Mouse (Mus musculus) inflammation-experienced regulatory T-cells, adult 6 months (primary cell): ENCODE results near the gene Pcif1. TPM values are rescaled to one million over a fixed set of nuclear protein-coding genes. Genes with fewer than 3 reads are reported as not detected.
"Not testable (repeated sequence)": the region's sequence is repeated elsewhere in the genome, so short reads cannot be mapped to it uniquely, and the experiment has no call there.

Experiments
- ATAC-seq: one replicate; pipeline ENCODE4 v1.8.0; 2017
- polyA plus RNA-seq, 3 experiments: library from polyadenylated mRNA; unstranded; fragments of 100-300 nt; shearing (Covaris generic); gene quantifications; one replicate each; pipeline ENCODE4 v1.2.1; 2017

The Pcif1 gene
- polyA plus RNA-seq, 3 experiments from 2014 or later: 110 to 126 (median 112) TPM

DNA sequence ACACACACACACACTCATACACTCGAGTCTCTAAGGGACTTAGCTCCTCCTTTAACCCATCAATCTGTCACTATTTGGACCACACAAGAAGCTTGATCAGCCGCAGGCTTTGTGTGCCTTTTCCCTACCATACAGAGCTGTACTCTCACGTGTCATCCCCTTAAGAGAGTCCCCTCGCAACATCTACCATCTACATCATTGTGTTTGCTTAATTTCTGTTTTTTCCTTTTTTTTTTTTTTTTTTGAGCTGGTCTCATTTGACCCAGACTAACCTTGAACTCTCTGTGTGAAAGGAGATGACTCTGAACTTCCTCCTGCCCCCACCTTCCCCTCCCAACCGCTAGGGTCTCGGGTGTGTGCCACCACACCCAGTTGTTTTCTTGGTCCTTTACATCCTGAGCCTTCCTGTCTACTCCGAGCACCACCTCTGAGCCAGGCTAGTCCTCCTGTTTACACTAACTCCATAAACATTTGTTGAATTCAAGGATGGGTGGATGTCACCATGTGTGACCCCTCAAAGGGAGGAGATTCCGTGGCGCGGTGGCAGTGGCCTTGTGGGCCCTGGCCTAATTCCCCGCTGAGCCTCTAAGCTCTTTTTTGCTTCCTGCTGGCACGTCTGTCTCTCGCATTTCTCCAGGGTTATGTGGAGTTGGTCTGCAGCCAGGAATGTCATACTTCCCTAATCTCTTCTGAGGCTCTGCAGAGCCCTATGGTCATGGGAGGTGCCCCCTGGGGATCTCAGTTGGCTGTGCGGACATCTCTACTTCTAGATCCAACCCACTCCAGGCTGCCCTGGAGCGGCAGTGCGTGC is 12.2 kb upstream of the Pcif1 start:
- no peak for ATAC-seq

DNA sequence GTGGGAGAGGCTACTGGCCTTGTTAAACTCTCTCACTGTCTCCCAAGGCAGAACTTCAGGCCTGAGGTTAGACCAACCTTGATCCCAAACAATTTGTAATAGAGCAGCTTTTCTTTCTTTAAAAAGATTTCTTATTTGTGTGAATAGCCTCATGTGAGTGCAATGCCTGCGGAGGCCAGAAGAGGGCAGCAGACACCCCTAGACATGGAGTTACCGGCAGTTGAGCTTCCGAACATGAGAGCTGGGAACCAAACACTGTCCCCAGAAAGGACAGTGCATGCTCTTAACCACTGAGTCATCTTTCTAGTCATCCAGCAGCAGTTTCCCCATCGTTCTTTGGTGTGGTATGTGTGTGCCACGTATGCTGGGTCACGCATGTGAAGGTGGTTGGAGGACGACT is 11.5 kb upstream of the Pcif1 start:
- ATAC-seq: no peak

DNA sequence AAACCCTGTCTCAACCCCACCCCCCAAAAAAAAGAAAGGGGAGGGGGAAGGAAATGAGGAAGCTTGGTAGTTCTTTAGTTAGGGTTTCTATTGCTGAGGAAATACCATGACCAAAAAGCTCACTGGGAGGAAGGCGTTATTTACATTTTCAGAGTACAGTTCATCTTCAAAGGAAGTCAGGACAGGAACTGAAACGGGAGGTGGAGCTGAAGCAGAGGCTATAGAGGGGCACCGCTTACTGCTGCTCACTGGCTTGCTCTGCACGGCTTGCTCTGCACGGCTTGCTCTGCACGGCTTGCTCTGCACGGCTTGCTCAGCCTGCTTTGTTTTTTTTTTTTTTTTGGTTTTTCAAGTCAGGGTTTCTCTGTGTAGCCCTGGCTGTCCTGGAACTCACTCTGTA is 10.6 kb upstream of the Pcif1 start:
- peak; percentile 63 for ATAC-seq

DNA sequence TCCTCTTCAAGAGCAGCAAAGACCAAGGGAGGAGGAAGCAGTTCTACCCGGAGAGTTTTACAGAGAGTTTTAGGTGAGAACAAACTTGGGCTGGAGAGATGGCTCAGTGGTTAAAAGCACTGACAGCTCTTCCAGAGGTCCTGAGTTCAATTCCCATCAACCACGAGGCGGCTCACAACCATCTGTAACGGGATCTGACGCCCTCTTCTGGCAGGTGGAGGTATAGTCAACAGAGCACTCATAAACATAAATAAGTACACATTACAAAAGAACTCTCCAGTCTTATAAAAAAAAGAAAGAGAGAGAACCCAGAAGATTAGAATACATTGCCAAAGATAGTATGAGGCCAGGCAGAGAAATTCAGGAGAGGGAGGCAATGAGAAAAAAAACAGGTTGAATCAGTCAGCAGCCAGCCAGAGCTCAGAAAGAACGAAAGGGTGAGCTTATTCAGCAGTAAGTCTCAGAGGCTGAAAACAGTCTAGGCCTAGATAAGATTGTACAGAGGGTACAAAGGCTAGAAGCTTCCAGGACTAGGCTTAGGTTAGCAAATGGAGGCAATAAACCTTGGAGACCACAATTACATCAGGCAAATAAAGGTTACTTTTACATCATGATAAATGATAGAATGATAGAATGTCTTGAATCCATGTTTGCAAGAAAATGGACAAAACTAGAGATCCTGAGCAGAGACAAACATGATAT is 7.4 kb upstream of the Pcif1 start:
- no peak for ATAC-seq

DNA sequence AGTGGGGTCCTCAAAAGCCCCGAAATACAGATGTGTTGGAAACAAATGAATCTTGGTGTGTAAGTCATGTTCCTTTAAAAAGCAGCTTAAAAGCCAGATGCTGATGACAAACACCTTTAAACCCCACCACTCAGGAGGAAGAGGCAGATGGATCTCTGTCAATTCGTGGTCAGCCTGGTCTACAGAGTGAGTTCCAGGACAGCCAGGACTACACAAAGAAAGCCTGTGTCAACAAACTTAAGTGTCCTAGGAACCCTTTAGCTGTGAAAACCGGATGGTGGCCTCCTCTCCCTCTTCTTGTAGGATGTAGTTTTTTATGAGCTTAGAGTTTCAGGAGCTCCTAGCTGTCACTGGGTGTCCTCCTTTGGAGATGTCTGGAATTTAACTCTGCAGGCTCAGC is 5.5 kb upstream of the Pcif1 start:
- no peak for ATAC-seq

DNA sequence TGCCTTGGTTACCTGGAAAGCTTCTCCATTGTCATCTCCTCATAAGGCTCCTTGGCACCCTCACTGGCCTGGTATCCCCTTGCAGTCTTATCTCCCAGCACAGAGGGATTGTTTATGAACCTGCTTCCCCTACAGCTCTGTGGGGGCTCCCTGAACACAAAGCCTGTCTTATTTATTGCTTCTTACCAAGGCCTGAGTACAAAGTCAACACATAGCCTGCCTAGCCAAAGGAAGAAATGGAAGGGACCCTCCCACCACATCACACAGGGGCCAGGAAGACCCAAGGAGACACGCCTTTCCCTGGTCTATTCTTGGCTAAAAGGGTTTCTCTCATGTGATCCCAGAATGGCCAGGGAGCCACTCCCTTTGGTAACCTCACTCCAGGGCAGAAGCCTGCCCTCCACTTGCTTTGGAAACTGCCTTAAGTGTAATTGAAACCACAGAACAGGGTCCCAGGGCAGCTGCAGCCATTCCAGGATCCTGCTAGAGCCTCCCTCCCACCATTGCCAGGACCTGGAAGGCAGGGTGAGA is 4.8 kb upstream of the Pcif1 start:
- ATAC-seq: no peak

DNA sequence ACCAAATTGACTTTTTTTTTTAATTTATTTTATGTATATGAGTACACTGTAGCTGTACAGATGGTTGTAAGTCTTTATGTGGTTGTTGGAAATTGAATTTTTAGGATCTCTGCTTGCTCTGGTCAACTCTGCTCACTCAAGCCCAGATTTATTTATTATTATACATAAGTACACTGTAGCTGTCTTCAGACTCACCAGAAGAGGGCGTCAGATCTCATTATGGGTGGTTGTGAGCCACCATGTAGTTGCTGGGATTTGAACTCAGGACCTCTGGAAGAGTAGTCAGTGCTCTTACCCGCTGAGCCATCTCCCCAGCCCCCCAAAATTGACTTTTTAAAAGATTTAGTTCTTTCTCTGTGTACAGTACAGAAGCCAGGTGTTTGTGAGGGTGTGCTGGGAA is 3.5 kb upstream of the Pcif1 start:
- not testable (repeated sequence) for ATAC-seq

DNA sequence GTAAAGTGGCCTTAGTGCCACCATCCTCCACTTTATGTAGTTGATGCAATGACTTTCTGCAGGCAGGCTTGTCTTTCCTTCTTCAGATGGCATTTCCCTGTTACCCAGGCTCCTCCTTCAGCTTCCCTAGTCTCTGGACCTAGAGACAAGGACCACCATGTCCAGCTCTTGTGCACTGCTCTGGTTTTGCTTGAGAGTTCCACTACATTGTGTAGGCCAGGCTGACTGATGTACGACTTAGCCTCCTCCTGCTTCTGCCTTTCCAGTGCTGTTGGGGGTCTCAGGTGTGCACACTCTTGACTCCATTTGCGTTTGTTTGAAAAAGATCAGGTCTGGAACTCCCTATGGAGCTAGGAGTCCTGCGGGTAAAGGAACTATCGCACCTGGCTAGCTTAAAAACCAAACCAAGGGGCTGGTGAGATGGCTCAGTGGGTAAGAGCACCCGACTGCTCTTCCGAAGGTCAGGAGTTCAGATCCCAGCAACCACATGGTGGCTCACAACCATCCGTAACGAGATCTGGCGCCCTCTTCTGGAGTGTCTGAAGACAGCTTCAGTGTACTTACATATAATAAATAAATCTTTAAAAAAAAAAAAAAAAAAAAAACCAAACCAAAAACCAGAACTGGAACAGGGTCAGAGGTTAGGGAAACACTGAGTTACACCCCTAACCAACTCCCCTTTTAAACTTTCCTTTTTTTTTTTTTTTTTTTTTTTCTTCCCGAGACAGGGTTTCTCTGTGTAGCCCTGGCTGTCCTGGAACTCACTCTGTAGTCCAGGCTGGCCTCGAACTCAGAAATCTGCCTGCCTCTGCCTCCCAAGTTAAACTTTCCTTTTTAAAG is 1.5 kb upstream of the Pcif1 start:
- not testable (repeated sequence) for ATAC-seq

DNA sequence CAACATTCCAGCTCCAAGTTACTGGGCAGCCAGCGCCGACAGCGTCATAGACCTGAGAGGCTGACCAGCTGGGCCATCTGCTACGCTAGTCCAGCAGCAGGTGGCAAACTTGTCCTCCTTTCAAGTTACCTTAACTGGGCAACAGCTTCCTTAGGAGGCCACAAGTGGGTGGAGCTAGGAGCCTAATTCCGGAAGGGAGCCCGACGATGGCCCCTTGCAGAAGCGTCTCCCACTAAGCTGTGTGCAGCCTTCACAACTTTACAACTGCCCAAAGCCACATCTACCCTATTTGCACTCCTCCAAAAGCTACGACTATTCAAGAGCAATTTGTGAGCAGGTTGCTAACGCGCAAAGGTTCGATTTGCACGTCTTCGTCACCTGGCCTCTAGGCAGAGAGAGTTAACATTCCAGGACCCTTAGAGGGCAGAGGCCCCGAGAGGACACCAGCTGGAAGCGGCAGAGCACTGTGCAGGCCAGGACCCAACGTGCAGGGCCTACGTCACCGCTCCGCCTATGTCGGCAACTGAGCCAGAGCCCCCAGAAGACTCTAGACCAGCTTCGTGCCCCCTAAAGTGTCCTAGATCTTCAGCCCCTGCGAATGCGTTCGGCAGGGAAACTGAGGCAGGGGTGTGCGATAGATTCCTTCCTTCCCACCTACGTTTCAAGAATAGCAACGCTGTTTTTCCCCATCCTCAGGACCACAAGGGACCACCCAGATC is 436 bp upstream of the Pcif1 start:
- no peak for ATAC-seq

DNA sequence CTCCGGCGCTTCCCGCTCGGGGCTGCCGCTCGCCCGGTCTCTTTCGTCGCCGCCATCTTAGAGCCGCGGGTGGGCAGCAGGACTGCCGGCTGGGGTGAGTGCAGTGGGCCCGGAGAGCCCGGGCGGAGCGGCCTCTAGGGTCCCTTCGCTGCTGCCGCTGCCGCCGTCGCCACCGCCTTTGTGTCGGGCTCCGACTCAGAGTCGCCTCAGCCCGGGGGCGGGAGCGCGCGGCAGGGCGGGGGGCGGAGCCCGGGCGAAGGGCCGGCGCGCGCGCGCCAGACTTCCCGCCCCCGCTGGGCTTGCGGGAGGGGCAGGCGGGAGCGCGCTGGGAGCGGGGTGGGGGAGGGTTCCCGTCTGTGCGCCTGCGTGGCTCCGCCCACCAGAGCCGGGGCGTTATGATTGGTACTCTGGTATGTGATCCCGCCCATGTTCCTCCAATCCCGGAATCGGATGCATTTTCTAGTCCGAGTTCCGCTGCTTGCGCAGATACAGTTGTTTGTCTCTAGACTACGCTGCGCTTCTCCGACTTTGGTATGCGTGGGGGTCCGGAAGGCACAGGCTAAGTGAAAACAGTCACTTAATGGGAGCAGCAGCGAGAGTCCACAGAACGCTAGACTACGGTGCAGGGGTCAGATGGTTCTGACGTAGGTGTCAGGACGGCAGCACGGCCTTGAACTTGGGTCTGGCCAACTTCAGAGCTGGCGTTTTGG is 619 bp downstream of the Pcif1 start:
- peak; percentile 91 for ATAC-seq

DNA sequence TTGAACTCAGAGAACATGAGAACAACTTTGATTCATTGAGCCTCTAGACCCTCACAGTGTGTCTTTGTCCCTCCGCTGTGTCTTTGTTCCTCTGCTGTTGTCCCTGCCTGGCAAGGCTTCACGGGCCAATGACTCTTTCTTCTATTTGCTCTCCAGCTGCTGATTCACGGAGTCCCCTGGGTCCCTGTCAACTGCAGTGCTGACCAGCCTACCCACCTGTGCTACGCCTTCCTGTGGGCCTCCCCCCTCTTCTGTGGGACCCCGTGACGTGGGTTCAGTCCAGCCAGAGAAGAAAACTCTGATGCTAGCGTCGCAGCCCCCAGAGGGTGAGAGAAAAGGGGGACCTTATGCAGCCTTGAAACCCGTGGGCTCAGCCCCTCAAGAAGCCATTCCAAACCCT is 3.5 kb downstream of the Pcif1 start:
- no peak for ATAC-seq

DNA sequence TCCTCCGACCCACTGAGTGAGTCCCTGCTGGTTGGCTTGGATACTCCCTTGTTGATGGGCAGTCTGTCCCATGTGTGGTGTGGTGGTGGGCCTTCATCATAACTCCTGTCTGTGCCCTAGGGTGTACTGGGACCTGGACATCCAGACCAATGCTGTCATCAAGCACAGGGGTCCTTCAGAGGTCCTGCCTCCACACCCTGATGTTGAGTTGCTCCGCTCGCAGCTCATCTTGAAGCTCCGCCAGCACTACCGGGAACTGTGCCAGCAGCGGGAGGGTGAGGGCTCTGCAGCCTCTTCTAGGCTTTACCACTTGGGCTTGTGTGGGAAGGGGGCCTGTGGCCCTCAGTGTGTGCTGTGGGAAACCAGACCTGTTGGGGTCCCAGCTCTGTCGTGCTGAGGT is 6.7 kb downstream of the Pcif1 start:
- no peak for ATAC-seq

DNA sequence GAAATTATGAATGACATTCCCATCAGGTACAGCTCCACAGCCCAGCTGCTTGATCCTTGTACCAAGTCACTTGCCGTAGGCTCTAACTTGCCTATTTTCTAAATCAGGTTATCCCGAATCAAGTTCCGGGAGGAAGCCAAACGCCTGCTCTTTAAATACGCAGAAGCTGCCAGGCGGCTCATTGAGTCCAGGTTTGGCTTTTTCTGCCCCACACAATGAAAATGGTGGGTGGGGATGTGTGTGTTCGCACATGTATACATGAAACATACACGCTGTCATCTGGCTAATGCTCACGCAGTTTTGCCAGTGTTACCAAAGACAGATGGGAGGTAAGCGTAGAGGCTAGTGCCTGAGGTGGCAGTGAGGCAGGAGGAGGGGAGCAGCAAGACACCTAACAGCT is 7.5 kb downstream of the Pcif1 start:
- ATAC-seq: no peak

DNA sequence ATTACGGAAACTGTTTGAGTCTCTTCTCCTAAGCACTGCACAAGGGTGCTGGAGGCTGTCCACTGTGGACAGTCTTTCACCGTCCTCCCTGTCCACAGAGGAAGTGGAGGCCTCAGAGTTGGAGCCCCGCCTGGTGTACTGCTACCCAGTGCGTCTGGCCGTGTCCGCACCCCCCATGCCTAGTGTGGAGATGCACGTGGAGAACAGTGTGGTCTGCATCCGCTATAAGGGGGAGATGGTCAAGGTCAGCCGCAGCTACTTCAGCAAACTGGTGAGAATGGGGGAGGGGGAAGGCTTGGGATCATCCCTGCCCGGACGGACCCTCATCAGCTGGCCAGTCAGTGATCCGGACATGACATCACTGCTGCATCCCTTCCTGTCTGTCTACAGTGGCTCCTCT is 9.9 kb downstream of the Pcif1 start:
- no peak for ATAC-seq

DNA sequence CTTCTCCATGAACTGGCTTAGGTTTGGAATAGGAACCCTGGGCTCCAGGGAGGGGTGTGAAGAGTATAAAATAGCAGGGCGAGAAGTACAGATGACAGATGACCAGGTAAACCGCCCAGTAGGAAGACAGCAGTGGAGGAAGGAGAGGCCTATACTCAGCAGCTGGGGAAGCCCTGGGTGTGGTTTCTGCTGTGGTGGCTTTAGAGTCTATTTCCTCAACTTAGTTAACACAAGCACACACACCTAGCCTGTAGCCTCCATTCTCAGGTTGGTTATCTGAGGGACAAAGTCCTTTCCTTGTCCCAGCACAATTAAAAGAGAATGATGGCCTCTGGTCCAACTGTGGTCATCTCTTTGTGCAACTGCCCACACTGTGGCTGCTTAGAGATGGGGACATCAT is 10.9 kb downstream of the Pcif1 start:
- ATAC-seq: no peak

DNA sequence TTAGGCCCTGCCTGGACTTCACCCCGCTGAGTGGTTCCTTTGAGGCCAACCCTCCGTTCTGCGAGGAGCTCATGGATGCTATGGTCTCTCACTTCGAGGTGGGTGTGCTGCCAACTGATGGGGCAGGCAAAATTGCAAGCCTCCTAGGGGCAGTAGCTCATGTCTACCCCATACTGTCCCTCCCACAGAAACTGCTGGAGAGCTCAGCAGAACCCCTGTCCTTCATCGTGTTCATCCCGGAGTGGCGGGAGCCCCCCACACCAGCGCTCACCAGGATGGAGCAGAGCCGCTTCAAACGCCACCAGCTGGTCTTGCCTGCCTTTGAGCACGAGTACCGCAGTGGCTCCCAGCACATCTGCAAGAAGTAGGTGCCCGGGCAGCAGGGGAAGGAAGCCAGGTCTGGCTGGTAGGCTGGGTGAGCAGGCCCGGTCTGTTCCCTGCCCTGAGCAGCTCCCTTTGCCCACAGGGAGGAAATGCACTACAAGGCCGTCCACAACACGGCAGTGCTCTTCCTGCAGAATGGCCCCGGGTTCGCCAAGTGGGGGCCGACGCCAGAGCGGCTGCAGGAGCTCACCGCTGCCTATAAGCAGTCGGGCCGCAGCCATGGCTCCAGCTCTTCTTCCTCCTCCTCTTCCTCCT is 11.4 kb downstream of the Pcif1 start:
- ATAC-seq: no peak

DNA sequence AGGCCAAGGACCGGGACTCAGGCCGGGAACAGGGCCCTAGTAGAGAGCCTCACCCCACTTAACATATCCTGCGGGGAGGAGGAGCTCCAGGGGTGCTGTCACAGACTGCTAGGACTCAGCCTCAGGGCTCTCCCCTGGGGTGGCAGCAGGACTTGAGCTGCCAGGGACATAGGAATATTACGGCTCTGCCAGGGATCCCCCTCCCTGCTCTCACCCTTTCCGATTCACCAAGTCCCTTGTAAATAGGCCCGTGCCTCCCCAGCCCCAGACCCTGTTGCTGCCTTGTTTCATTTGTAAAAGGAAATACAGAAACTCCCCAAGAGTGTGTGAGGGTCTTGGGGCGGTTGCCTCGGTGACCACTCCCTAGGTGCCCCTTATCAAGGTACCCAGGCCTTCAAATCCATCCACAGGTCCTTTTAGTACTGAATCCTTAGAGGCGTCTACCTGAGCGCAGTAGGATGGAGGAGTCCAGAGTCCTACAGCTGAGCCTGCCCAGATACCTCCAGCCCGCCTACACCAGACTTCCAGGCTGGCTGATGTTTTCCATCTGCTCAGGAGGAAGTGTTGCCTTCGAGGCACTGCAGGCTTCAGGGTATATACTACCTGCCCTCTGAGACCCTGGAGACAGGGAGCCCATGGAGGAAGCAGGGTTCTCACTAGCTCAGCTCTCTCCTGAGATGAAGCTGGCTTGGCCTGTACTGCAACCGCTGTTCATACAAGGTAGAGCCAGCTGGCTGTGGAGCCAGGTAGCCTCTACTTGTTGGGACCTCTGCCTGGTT is 12.1 kb downstream of the Pcif1 start:
- ATAC-seq: no peak

DNA sequence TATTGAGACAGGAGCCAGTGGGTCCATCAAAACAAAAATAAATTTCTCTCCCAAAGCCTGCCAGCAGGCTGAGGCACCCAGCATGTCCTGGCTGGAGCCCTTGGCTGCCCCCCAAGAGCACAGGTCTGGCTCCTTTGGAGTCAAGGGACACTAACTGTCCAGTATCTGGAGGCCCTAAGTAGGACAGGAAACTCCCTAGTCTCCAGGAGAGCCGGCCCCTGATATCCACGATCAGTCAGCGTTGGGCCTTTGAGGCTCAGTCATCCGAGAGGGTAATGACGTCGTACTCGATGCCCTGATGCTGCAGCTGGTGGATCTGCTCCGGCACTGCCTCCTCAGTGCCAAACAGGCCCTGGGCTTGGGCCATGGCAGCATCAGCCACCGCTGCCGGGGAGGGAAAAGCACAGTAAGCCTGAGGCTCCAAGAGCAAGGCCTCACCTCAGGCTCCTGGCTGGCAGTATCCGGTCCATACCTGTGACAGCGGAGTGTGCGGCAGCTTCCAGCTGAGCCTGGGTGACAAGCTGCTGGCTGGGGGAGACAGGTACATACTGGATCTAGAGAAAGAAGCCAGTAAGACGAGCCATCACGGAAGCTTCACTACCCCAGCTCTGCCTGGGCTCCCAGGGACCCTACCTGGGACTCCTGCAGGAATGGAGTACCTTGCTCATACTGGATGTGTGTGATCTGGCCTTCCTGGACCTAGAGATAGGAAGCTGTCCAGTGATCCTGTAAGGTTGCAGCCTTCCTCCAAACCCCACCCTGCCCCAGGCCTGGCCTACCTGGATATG is 13.0 kb downstream of the Pcif1 start:
- ATAC-seq: no peak

DNA sequence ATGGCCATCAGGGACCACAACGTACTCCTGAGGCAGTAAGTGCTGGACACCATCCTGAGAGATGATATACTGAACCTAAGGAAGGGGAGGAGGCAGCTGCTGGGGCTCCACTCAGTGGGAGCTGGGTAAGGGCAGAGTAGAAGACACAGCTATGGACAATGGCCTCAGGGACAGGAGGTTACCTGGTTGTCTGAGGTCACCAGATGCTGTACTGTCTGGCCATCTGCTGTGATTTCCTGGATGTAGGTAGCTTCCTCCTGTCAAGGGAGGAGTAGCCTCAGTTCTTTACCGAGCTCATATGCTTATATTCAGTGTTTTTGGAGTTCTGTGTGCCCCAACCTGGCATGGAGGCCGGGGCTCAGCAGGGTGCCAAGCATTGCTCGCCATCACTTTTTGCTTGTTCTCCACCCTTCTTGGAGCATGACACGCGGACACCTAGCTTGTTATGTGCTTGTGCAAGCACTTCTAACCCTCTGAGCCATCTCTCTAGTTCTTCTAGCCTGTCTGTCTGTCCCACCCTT is 13.7 kb downstream of the Pcif1 start:
- no peak for ATAC-seq
